Mouse (Mus musculus) intestine, embryonic 16.5 days (tissue): ENCODE measurements around the gene Fli1. TPM values are rescaled to one million over a fixed set of nuclear protein-coding genes. Genes with fewer than 3 reads are reported as not detected.

Source experiments
- polyA plus RNA-seq: library from polyadenylated mRNA; unstranded; fragments of >200 nt; fragmentation: Nextera tagmentation; extraction: Ambion mirVana; gene quantifications from 2 replicates; pipeline ENCODE4 v1.2.1, GENCODE M21; 2015

The Fli1 gene
- polyA plus RNA-seq, 1 experiment from 2014 or later: 10.1 TPM

Other genes with a start within 250 kb of the Fli1 start
- gene Kcnj5, start 198.5 kb downstream of the Fli1 start, polyA plus RNA-seq: 0.09 and 0.15 TPM in 2 replicates
- not detected in 2 replicates for gene Kcnj1, start 170.4 kb downstream of the Fli1 start, polyA plus RNA-seq
- gene Ets1, start 93.4 kb upstream of the Fli1 start, polyA plus RNA-seq: 33.0 and 33.9 TPM in 2 replicates